Mouse (Mus musculus) cerebellum, postnatal 25 days (tissue): ENCODE data around the gene Ptger1.

Experiments used
- DNase-seq, 2 experiments: peaks; one replicate each; pipeline ENCODE4 v3.0.0; 2021; ENCODE audit warnings: mixed read lengths in 2 of 2

The Ptger1 gene

DNA sequence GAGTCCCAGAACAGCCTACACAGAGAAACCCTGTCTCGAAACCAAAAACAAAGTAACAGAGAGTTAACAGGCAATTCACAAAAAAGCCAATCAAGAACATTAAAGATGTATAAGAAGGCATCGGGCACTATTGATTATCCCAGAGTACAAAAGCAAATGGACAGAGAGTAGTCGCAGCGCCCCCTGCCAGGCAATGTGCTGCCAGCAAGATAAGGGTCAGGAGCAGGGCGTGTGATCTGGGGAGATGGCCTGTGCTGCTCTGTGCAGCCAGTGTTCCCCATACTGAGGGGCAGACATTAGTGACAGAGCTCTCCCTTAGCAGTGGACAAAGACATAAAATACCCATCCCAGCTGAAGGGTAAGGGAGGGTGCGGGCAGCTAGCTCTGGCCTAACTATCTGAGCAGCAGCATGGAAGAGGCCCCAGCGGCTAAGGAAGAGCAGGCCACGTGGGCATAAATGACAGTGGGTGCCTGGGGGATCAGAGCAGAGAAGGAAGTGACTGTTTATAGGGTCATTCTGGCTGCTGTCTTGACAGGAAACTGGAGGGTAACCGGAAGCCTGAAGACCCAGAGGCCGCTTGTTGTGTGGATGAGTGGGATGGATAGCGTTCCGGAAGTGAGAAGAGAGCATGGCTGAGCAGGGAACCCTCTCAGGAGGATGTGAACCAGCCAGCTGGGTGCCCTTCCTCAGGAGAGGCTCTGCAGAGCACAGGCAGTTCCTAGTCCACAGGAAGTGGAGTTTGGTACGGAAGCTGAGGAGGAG is 9.8 kb upstream of the Ptger1 start:
- no peak for DNase-seq

DNA sequence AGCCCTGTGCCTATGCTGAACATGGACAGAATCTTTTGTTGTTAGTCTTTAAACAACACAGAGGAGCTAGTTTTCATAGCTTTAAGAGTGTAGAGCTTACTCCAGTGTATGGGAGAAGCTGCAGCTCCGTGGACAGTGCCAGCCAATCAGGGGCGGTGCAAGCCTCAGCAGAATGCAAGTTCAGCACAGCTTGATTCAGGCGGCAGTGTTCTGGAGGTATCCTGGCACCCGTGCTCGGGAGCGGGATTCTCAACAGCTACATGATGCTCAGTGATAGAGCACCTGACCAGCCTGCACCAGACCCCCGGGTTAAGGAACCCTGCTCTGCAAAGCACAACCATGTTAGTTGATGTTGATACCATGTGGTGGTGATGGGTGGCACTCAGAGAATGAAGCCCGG is 5.9 kb upstream of the Ptger1 start:
- peak in 1 of 2 experiments; percentile 34 for DNase-seq

DNA sequence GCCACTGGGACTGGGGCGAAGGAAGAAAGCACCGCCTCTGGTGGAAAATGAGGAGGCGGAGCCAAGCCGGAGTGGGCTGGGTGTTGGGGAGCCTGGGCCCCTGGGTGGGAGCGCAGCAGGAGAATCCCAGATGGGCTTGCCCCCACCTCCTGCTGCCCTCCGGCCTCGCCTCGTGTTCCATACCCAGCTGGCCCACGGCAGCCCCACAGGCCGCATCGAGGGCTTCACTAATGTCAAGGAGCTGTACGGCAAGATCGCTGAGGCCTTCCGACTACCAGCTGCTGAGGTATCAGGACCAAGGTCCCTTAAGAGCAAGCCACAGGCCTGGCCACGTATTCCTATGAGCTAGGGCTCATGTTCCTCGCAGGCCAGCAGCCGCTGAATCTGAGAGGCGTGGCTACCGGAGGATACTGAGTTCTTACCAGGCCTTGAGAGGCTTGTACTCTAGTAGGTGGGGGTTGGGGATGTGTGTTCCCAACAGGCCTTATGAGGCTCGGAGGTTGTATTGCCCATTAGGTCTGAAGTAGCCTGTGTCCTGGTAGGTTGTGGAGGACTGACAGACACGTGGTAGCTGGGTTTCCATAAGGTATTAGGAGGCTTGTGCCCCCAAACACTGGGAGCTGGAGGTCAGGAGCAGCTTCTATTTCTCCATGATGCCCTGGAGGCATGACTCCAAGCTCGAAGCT is 5.3 kb upstream of the Ptger1 start:
- DNase-seq, result peak in 1 of 2 experiments; percentile 28

DNA sequence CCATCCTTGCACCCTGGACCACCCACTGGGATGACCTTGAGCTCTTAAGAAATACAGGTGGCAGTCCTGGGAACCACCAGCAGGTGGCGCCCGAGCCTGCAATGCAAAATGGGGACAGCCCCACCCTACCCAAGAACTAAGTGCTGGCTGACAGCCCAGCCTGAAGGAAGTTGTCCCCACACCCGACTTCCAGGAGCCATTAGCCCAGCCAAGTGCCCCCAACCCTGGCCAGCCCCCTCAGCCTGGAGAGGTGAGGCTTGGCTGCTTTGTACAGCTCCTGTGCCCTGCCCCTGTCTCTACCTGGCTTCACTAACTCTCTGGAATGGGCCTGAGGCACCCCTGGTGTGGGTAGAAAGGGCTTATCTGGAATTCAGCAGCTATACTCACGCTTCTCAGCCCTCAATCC is 4.1 kb upstream of the Ptger1 start:
- peak; percentile 87 to 93 for DNase-seq

DNA sequence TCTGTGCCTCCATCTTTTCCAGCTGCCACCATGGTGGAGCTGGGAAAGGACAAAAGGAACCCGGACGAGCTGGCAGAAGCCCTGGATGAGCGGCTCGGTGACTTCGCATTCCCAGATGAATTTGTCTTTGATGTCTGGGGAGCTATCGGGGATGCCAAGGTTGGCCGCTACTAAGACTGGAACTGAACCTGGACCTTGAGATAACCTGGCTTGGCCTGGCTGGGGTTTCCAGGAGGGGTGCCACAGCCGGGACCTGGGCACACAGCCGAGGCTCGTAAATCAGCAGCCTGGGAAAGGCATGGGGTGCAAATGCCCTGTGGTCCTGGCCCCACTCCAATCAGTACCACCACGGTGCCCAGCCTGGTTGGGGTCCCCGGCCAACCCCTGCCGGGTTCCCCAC is 2.4 kb upstream of the Ptger1 start:
- DNase-seq, result peak in 1 of 2 experiments; percentile 25

DNA sequence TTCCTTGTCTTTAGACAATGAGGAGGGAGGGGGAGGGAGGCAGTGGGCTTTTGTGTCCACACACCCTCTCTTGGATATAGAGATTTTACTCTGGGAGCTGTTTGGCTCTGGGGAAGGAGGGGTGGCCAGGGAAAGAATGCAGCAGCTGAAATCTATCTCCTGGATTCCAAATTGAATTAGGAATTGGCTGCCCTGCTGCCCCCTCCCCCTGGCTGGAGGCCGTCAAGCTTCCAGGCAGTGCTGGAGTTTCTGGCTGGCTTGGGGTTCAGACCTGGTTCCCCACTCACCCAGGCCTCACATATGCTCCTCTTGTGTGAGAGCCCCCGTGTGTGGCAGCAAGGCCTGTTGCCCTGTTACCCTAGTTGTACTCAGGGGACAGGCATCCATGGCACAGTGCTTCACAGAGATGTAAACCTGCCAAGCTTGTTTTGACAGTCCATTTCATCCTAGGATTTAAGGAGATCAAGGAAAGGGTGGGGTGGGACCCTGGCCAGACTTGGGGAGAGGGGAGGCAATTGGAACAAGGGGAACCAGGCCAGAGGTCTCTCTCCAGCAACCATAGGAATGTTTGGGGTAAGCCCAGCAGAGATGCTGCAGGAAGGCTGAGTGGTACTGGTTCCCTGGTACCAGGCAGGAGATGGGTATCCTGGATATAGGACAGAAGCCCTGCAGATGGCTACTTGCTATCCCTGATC is 1.4 kb upstream of the Ptger1 start:
- no peak for DNase-seq

DNA sequence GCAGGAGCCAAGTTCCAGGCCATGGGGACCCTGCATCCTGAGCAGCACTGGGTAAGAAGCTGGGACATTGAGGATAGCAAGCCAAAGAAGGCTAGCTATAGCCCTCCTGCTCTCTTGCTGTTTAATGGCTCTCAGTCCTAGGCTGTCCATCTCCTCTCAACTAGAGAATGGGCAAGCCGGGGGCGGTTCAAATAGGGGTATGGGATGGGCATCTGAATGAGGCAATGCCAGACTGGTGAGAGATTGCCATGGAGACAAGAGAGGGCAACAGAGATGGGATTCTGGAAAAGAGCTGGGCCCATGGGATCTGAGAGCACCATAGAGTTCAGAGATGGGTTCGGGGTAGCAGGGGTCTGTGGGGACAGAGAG is 372 bp downstream of the Ptger1 start:
- no peak for DNase-seq

DNA sequence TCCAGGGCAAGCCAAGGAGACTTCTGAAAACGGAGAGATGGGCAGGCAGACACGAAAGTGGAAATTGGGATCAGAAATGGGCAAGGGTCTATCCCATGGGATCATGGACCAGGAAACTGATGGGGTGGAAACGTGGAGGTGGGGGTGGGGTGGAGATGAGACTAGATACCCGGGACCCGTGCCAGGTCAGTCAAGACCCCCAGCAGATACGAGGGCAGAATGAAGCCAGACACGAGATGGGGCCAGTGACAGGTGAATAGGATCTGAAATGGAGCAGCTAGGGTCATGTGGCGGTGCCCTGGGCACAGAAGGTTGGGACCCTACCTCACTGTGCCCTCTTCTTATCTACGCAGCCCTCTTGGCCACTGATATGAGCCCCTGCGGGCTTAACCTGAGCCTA is 1.0 kb downstream of the Ptger1 start:
- peak in 1 of 2 experiments; percentile 41 for DNase-seq

DNA sequence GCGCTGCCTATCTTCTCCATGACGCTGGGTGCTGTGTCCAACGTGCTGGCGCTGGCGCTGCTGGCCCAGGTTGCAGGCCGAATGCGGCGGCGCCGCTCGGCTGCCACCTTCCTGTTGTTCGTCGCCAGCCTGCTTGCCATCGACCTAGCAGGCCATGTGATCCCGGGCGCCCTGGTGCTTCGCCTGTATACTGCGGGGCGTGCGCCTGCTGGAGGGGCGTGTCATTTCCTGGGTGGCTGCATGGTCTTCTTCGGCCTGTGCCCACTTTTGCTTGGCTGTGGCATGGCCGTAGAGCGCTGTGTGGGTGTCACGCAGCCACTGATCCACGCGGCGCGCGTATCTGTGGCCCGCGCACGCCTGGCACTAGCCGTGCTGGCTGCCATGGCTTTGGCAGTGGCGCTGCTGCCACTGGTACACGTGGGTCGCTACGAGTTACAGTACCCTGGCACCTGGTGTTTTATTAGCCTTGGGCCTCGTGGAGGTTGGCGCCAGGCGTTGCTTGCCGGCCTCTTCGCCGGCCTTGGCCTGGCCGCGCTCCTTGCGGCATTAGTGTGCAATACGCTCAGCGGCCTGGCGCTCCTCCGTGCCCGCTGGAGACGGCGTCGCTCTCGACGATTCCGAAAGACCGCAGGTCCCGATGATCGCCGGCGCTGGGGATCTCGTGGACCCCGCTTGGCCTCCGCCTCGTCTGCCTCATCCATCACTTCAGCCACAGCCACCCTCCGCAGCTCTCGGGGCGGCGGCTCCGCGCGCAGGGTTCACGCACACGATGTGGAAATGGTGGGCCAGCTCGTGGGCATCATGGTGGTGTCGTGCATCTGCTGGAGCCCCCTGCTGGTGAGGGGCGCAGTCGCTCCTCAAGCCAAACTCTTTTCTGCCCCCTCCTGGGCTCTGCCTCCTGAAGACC is 1.8 kb downstream of the Ptger1 start:
- peak; percentile 62 to 67 for DNase-seq

DNA sequence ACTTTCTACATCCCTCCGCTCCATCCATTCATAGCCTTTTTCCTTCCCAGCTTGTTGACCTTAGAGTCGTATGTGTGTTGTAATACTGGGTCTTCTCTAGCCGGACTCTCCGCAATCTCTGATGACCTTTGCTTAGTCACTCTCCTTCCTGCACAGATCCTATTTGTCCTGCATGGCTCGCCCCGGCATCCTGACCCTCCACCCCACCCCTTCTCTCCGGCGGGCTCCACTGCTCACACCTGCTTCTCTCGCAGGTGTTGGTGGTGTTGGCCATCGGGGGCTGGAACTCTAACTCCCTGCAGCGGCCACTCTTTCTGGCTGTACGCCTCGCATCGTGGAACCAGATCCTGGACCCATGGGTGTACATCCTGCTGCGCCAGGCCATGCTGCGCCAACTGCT is 2.5 kb downstream of the Ptger1 start:
- no peak for DNase-seq

DNA sequence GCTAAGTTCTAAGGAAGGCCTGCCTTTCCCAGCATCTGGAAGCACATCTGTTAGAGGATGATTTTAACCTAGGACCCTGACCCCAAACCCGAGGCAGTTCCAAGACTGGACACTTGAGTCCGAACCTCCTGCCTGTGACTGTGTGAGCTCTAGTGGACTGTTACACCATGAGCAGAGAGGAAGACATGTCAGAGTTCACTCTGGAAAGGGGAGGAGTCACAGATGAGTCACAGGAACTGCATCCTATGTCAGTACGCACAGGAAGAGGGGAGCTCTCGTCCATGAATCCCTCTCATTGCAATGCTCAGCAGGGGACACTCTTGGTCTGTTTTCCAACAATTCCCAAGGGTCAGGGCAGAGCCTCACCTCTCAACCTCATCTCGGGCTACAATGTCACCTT is 6.5 kb downstream of the Ptger1 start:
- DNase-seq, result no peak

DNA sequence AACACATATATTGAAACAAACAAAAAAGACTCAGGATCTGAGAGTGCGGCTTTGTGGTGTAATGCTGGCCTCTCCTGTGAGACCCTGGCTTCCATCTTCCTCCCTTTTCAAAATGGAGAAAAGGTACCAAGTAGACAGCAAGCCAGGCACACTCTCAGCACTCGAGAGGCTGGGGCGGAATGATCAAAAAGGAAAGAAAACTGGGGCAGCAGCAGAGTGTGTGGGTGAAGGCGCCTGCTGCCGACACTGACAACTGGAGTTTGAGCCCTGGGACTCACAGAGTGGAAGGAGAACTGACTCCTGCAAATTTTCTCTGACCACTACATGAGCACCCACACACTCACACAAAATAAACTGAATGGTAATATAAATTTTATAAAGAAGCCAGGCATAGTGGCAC is 8.0 kb downstream of the Ptger1 start:
- DNase-seq, result no peak

DNA sequence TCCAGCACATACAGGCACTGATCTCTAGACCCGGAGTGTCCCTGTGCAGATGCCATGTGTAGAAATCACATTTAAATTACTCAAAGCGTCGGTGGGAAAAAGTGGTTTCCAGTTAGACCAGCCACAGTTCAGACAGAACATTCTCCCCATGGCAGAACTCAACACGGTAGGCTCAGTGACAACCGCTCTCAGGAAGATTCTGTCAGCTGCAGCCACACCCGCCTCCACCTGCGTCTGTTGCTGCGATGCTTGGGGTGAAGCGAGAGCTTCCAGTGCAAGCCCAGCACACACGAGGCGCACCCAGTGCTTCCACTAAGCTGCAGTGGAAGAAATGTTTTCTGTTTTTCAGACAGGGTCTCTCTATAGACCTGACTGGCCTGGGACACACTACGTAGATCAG is 13.4 kb downstream of the Ptger1 start:
- DNase-seq, result no peak

DNA sequence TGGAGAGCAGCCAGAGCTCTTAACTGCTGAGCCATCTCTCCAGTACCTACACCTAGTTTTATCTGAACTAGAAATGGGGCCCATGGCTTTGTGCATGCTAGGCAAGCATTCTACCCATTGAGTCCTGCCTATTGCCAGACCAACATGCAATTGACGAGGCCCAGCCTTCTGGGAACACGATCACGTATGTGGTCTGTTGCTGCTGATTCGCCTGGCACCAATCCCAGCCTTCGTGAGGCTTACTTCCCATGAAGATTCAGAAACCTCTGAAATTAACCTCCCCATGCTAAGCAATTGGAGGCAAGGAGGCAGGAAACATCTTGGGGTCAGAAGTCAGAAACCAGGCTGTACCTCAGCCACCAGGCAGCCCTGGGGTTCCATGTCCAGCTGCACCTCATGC is 14.1 kb downstream of the Ptger1 start:
- DNase-seq, result no peak

DNA sequence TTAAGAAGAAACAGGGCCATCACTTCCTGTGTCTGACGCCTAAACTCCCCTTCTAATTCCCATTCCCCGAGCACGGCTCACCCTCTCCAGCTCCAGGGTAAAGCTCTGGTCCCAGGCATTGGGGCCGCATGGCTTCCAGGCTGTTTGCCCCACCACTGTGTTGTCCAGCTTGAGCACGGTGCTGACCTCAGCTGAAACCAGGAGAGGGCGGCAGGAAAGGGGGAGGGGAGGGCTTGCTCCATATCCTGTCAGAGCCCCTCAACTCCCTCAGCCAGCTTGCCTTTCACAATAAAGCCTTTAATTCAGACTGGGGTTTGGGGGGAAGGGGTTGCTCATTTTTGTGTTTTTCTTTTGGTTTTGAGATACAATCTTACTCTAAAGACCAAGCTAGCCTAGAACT is 14.6 kb downstream of the Ptger1 start:
- no peak for DNase-seq

DNA sequence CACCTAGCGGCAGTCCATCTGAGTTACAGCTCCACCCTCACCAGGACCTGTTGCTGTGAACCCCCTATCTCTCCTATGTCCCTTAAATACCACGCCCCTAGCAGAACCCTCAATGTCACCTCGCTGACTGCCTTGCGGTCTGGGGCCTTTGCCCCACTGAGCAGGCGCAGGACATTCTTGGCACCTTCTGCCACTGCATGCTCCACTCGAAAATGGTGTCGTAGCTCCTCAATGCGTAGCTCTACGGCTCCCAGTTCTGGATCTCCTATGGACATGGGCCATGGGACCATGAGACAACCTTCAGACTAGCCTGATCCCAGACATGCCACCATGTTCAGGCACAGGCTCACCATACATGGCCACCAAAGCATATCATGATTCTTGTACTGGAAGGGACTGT is 18.0 kb downstream of the Ptger1 start:
- no peak for DNase-seq

DNA sequence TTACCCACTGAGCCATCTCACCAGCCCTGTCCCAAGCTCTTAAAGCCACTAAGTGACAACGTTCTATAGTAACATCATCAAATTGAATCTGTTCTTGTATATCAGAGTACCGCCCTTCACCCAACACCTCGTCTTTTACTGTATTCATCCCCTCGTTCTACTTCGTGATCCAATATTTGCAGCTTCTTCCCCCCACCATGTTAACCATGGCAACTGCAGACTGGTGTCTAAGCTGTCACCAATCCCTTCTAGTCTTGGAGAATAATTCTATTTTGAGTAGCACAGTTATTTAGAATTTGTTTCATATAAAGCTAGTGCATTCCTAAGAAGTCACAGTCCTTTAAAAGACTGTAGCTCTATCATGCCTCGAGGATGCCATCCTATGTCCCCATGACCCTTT is 22.8 kb downstream of the Ptger1 start:
- no peak for DNase-seq

DNA sequence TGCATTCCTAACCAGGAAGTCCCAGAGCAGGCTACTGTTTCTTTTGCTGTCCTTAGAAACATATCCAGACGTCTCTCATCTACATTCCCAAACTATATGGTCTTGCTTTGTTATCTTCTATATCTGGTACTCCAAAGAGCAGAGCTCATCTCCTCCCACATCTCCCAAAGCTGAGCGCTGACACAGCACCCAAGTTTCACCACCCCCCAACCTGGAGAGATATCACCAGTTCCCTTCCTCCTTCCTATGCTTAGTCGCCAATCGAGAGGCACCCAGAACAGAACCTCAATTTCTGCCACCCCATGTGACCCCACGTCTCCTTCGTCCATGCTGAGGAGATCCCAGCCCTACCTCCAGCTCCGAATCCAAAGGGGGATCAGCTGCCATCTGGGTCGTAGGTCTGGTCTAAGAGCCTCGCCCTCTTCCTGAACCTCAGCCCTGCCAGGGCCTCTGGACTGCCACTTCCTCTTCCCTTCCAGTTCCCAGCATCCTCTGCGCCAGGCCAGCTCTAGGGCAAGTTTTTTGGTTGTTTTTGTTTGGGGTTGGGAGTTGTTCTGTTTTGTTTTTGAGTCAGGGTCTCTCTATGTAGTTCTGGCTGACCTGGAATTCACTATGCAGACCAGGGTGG is 27.2 kb downstream of the Ptger1 start:
- no peak for DNase-seq

DNA sequence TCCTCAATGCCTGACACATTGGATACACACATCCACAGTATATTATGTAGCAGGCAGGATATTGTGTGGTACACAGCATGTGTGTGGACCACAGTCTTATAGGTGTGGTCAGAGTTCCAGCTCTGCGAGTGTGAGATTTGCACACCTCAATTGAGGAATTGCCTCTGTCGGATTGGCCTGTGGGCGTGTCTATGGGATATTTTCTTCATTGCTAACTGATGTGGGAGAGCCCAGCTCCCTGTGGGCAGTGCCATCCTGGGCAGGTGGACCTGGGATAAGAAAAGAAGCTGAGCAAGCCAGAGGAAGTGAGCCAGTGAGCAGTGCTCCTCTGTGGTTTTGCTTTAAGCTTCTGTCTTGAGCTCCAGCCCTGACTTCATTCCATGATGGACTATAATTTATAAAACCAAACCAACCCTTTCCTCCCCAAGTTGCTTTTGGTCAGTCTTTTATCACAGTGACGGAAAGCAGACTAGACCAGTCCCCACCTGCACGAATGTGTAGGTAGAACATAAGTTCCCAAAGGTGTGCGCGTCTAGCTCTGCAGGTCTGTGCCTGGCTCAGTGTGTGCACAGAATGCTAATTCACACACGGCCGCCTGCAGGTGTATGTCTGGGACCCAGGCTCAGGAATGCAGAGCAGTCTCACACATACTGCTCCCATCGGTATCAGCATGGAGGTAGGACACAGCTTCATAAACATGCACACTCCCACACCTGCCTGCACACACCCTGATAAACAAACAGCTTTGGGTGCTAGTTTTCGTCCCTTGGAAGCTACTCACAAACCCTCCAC is 28.1 kb downstream of the Ptger1 start:
- no peak for DNase-seq

DNA sequence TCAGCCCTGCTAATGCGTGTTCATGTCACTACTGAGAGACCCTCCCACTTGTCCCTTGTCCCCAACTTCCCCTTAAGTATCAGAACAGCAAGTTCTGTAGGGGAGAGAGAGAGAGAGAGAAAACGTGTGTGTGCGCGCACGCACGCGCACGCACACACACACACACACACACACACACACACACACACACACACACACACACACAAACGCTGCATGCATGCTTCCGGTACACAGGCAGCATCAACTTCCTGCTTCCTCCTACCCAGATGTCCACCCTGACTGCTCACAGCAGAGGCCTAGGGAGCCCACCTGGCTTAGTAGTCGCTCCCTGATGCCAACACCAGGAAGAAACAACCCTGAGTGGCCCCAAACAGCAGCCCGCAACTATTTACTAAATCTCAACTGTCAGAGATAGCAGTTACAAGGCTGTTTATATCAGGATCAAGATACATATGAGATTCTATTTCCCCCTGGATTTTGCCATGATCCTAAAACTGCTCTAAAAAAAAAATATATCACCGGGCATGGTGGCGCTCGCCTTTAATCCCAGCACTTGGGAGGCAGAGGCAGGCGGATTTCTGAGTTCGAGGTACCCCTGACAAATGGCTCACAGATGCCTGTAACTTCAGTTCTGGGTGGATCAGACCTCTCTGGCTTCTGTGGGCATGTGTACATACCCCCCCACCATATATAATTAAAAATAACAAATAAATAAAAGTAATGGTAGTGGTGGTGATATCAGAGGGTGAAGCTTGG is 29.1 kb downstream of the Ptger1 start:
- DNase-seq, result no peak
